Mouse (Mus musculus) embryonic facial prominence, embryonic 13.5 days (tissue): ENCODE measurements around the gene Nsun2. TPM values are rescaled to one million over a fixed set of nuclear protein-coding genes. Genes with fewer than 3 reads are reported as not detected.
"Not testable (repeated sequence)": the region's sequence is repeated elsewhere in the genome, so short reads cannot be mapped to it uniquely, and the experiment has no call there.

ENCODE experiments used
- ATAC-seq: fragments of 200-750 bp; cut with Nextera tagmentation; 2 replicates; pipeline ENCODE4 v1.8.0; 2017; ENCODE audit warnings: low read depth; ENCODE audit not compliant: insufficient number of reproducible peaks, insufficient read depth, low FRiP score, low TSS enrichment
- H3K27ac ChIP-seq: fragments of 300-500 bp; sonication (generic); 2 replicates; pipeline ENCODE4 v1.5.1; 2015; ENCODE audit warnings: moderate library complexity, mild to moderate bottlenecking, inconsistent platforms
- H3K27me3 ChIP-seq: fragments of 300-500 bp; sonication (generic); 2 replicates; pipeline ENCODE4 v1.6.1; 2015; ENCODE audit warnings: mild to moderate bottlenecking, inconsistent platforms
- H3K36me3 ChIP-seq: fragments of 300-500 bp; sonication (generic); 2 replicates; pipeline ENCODE4 v1.6.1; 2015; ENCODE audit warnings: mild to moderate bottlenecking, inconsistent platforms
- H3K4me1 ChIP-seq: fragments of 300-500 bp; sonication (generic); 2 replicates; pipeline ENCODE4 v1.6.1; 2015; ENCODE audit warnings: inconsistent platforms
- H3K4me2 ChIP-seq: fragments of 300-500 bp; sonication (generic); 2 replicates; pipeline ENCODE4 v1.6.1; 2015; ENCODE audit warnings: moderate library complexity, mild to moderate bottlenecking, inconsistent platforms
- H3K4me3 ChIP-seq: fragments of 300-500 bp; sonication (generic); 2 replicates; pipeline ENCODE4 v1.5.1; 2015; ENCODE audit warnings: mild to moderate bottlenecking, inconsistent platforms
- H3K9ac ChIP-seq: fragments of 300-500 bp; sonication (generic); 2 replicates; pipeline ENCODE4 v1.6.1; 2015; ENCODE audit warnings: mild to moderate bottlenecking, inconsistent platforms
- H3K9me3 ChIP-seq: fragments of 300-500 bp; sonication (generic); 2 replicates; pipeline ENCODE4 v1.6.1; 2016; ENCODE audit warnings: inconsistent platforms
- WGBS: fragments of 180-500 bp; shearing (Covaris S2); methylation state at CpG from one replicate; pipeline ENCODE4 v1.1.7; 2015; ENCODE audit warnings: mixed read lengths; 5-methylcytosine and 5-hydroxymethylcytosine counted together
- polyA plus RNA-seq: library from polyadenylated mRNA; unstranded; fragments of >200 nt; fragmentation: Nextera tagmentation; extraction: Ambion mirVana; gene quantifications from 2 replicates; pipeline ENCODE4 v1.2.1, GENCODE M21; 2015

The Nsun2 gene
- polyA plus RNA-seq, 1 experiment from 2014 or later = 121 TPM

GRCm38 (mm10) chr13:69558098-69558660, 24.6 kb downstream of the Nsun2 start:
- Histone ChIP-seq H3K9ac (no peak overlapping the region), H3K4me1 (no peaks in the 10 kb centered on the region), H3K27ac (no peak overlapping the region), H3K27me3 (no peaks in the 10 kb centered on the region), H3K4me2 (no peak overlapping the region), H3K9me3 (no peaks in the 10 kb centered on the region), H3K4me3 (no peak overlapping the region), H3K36me3 (no peaks in the 10 kb centered on the region)
- ATAC-seq = no peak
- 71% methylated on average over 6 of the region's 6 CpGs for WGBS

- no peak overlapping the region for H3K4me2 ChIP-seq
- H3K36me3 ChIP-seq = no peaks in the 10 kb centered on the region
- H3K27ac ChIP-seq = no peak overlapping the region
- H3K9me3 ChIP-seq = no peaks in the 10 kb centered on the region
- ATAC-seq = no peak
- no peak overlapping the region for H3K9ac ChIP-seq
- H3K4me3 ChIP-seq = no peak overlapping the region
- no peaks in the 10 kb centered on the region for H3K4me1 ChIP-seq
- 65% methylated on average over 13 of the region's 13 CpGs for WGBS
- no peaks in the 10 kb centered on the region for H3K27me3 ChIP-seq
Measured at GRCm38 (mm10) chr13:69559291-69559961, 25.9 kb downstream of the Nsun2 start.

DNA sequence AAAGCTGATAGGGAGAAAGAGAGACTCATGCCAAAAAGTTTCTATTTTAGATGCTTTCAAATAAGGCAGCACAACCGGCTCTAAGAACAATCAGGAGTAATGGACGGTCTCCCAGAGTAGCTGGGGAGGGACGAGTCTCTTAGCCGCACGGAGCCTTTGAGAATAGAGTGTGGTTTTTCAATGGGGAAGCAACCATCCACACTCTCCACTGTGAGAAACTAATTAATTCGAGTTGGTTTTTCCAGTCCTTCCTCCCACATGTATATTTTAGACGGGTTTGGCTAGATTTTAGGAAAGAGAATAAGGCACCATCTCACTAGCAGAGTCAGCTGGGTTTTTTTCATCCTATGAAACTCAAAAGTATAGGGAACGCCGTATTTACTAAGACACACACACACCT, 28.5 kb downstream of the Nsun2 start:
- no peak for ATAC-seq
- Histone ChIP-seq H3K36me3 (no peaks in the 10 kb centered on the region), H3K4me2 (no peak overlapping the region), H3K27me3 (no peaks in the 10 kb centered on the region), H3K9ac (no peak overlapping the region), H3K4me3 (no peak overlapping the region), H3K4me1 (no peaks in the 10 kb centered on the region), H3K9me3 (no peaks in the 10 kb centered on the region), H3K27ac (no peak overlapping the region)
- WGBS = 77% methylated on average over 9 of the region's 9 CpGs

DNA sequence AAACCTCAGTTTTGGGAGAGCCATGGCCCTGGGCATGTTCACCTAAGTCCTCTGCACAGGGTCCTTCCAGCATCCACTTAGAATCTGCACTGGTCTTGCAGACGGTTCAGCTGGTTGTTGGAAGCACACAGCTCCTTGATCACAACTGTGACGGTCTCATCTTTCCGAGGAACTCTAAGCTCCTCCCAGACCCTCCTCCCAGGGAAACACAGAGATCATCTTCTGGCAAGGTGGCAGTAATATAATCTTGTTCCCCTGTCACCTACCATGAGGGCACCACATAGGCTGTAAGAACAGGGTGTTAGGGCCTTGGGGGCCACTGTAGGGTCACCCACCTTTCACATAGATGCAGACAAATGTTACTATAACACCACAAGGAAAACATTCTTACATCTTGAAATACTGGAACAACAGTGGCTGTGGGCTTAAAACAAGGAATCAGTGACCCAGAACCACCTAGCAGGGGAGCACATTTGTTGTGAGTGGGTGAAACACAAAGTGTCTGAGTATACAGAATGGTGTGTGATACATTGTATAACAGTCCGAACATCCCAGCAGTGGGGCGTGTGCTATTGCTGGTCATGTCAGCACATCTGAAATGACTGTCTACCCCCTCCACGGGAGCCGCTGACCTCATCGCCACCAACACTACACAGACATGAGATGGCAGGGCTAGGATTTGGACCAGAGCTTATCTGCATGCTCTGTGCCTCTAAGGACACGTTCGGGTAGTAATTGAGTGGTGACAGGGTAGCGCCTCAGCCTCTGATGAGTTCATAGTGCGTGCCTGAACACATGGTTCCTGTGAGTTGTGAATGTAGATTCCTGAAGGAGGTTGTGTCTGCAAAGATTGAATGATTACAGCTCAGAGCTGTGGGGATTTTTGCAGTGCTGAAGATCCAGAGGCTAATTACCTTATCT, 29.4 kb downstream of the Nsun2 start:
- H3K27ac ChIP-seq = no peak overlapping the region
- H3K4me1 ChIP-seq = no peaks in the 10 kb centered on the region
- H3K4me3 ChIP-seq = no peak overlapping the region
- no peaks in the 10 kb centered on the region for H3K27me3 ChIP-seq
- H3K9me3 ChIP-seq = no peaks in the 10 kb centered on the region
- no peak overlapping the region for H3K9ac ChIP-seq
- ATAC-seq = no peak
- no peaks in the 10 kb centered on the region for H3K36me3 ChIP-seq
- no peak overlapping the region for H3K4me2 ChIP-seq
- 71% methylated on average over 12 of the region's 12 CpGs for WGBS

GRCm38 (mm10) chr13:69563905-69564304, 30.4 kb downstream of the Nsun2 start:
- Histone ChIP-seq H3K4me1 (no peaks in the 10 kb centered on the region), H3K9ac (no peak overlapping the region), H3K9me3 (no peaks in the 10 kb centered on the region), H3K27ac (no peak overlapping the region), H3K4me2 (no peak overlapping the region), H3K36me3 (no peaks in the 10 kb centered on the region), H3K27me3 (no peaks in the 10 kb centered on the region), H3K4me3 (no peak overlapping the region)
- 65% methylated on average over 3 of the region's 3 CpGs for WGBS
- ATAC-seq = no peak

- Histone ChIP-seq H3K36me3 (no peaks in the 10 kb centered on the region), H3K9me3 (no peaks in the 10 kb centered on the region), H3K27me3 (no peaks in the 10 kb centered on the region), H3K4me1 (no peaks in the 10 kb centered on the region), H3K4me2 (no peak overlapping the region), H3K9ac (no peak overlapping the region), H3K4me3 (no peak overlapping the region), H3K27ac (no peak overlapping the region)
- ATAC-seq = no peak
Measured at GRCm38 (mm10) chr13:69564573-69564972, 31.0 kb downstream of the Nsun2 start.

DNA sequence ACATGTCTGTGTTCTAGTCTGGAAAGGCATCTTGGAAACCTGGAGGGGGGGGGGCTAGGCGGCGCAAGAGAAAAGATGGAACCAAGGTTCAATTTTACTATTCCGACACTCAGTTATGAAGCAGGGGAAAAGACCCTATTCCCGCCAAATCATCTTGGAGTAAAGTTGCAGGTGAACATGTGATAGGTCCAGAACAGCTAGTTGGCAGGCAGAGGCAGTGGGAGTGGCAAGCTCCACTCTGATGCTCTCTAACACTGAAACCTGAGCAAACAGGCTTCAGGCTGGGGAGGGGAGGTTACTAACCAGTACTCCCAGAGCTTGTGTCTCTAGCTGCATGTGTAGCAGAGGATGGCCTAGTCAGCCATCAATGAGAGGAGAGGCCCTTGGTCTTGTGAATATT, 31.9 kb downstream of the Nsun2 start:
- H3K36me3 ChIP-seq, H3K4me2 ChIP-seq, H3K9ac ChIP-seq, ATAC-seq, H3K4me3 ChIP-seq, H3K9me3 ChIP-seq, H3K27me3 ChIP-seq, H3K4me1 ChIP-seq, H3K27ac ChIP-seq: not testable (repeated sequence)
- WGBS = 88% methylated on average over 4 of the region's 4 CpGs

GRCm38 (mm10) chr13:69569201-69569600, 35.7 kb downstream of the Nsun2 start:
- H3K4me1 ChIP-seq = no peaks in the 10 kb centered on the region
- no peak overlapping the region for H3K9ac ChIP-seq
- no peak for ATAC-seq
- H3K4me2 ChIP-seq = no peak overlapping the region
- no peaks in the 10 kb centered on the region for H3K27me3 ChIP-seq
- no peak overlapping the region for H3K4me3 ChIP-seq
- H3K9me3 ChIP-seq = no peaks in the 10 kb centered on the region
- no peaks in the 10 kb centered on the region for H3K36me3 ChIP-seq
- 82% methylated on average over 9 of the region's 9 CpGs for WGBS
- H3K27ac ChIP-seq = no peak overlapping the region

GRCm38 (mm10) chr13:69572594-69572993, 39.0 kb downstream of the Nsun2 start:
- no peak overlapping the region for H3K27ac ChIP-seq
- no peak overlapping the region for H3K9ac ChIP-seq
- no peak overlapping the region for H3K4me2 ChIP-seq
- H3K4me1 ChIP-seq = no peaks in the 10 kb centered on the region
- no peaks in the 10 kb centered on the region for H3K36me3 ChIP-seq
- no peak for ATAC-seq
- WGBS = 92% methylated on average over 3 of the region's 3 CpGs
- H3K27me3 ChIP-seq = no peaks in the 10 kb centered on the region
- H3K9me3 ChIP-seq = no peaks in the 10 kb centered on the region
- no peak overlapping the region for H3K4me3 ChIP-seq

- WGBS = 47% methylated on average over 11 of the region's 11 CpGs
- no peak for ATAC-seq
Measured at GRCm38 (mm10) chr13:69576676-69577075, 43.1 kb downstream of the Nsun2 start.

DNA sequence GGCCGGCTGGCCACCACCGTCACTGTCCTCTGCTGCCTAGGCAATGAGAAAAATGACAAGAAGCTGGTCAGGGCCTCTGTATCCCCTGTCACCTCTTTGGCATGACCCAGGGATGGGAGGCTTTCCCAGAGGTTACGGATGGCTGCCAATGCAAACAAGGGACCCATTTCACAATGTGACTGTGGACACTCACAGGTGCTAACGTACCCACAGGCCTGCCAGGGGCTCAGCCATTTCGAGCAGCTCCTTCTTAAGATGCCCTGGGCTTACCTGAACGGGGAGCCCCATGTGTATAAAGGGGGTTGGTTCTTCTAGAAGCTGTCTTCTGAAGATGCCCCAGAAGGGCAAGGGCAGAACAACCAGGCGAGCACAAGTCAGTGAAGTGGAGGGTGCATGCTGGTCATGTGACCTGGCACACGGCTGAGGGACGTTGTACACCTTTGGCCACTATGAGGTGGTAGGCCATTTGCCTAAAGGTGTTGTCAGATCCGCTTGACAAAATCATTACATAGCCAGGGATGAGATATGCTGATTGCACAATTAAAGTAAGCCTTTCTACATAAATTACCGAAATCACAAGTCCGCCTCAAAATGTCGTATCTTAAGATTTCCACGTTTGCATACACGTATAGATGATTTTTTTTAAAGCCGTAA, 43.8 kb downstream of the Nsun2 start:
- 90% methylated on average over 16 of the region's 16 CpGs for WGBS
- Histone ChIP-seq H3K36me3 (no peaks in the 10 kb centered on the region), H3K27ac (no peak overlapping the region), H3K4me2 (no peak overlapping the region), H3K4me3 (no peak overlapping the region), H3K4me1 (no peaks in the 10 kb centered on the region), H3K9me3 (no peaks in the 10 kb centered on the region), H3K9ac (no peak overlapping the region), H3K27me3 (no peaks in the 10 kb centered on the region)
- ATAC-seq = no peak

More at GRCm38 (mm10) chr13:69576676-69577075, 43.1 kb downstream of the Nsun2 start:
- no peak overlapping the region for H3K9ac ChIP-seq
- no peak overlapping the region for H3K4me2 ChIP-seq
- H3K4me3 ChIP-seq = no peak overlapping the region
- no peaks in the 10 kb centered on the region for H3K4me1 ChIP-seq
- H3K27ac ChIP-seq = no peak overlapping the region
- H3K27me3 ChIP-seq = no peaks in the 10 kb centered on the region
- no peaks in the 10 kb centered on the region for H3K9me3 ChIP-seq
- no peaks in the 10 kb centered on the region for H3K36me3 ChIP-seq
